Mouse (Mus musculus) C2C12 (cell line): ENCODE results near the gene Akt1s1.

Experiments
- CTCF ChIP-seq: IDR thresholded peaks from one replicate; pipeline ENCODE4 v1.5.1; 2011; ENCODE audit not compliant: control insufficient read depth, insufficient read depth, insufficient read length
- MYOG ChIP-seq: IDR thresholded peaks from one replicate; pipeline ENCODE4 v1.6.1; 2011; ENCODE audit not compliant: control insufficient read depth, insufficient read length; ENCODE audit errors: extremely low read depth
- USF1 ChIP-seq: IDR thresholded peaks from one replicate; pipeline ENCODE4 v1.6.1; 2011; ENCODE audit warnings: low read depth, mild to moderate bottlenecking, control low read depth, moderate library complexity

GRCm38 (mm10) chr7:44868465-44868864 is 19.7 kb downstream of the Akt1s1 start:
- TF ChIP-seq CTCF (no peak), USF1 (no peak), MYOG (no peak)
